Mouse (Mus musculus) ovary, adult 2 months (tissue): ENCODE data around the gene Izumo1. TPM values are rescaled to one million over a fixed set of nuclear protein-coding genes. Genes with fewer than 3 reads are reported as not detected.

ENCODE experiments used
- polyA plus RNA-seq: library from polyadenylated mRNA; depleted of rRNA; stranded (reverse); fragments of >200 nt; gene quantifications from 2 replicates; pipeline ENCODE4 v1.2.3, GENCODE M21; 2012; rRNA removed

The Izumo1 gene
- 0.38 and 0.40 TPM in 2 replicates for polyA plus RNA-seq

GRCm38 (mm10) chr7:45621443-45621842 lies at the start of gene Izumo1:
Gene Izumo1, plus strand, starts transcription at chr7:45621811.

GRCm38 (mm10) chr7:45617042-45617695 lies 4.4 kb upstream of the Izumo1 start, which contains the start of gene Fut1:
Gene Fut1, plus strand, starts transcription at chr7:45617289.

GRCm38 (mm10) chr7:45627261-45627660 lies 5.7 kb downstream of the Izumo1 start, which contains the start of gene Rasip1:
Gene Rasip1, plus strand, starts transcription at chr7:45627488.

GRCm38 (mm10) chr7:45639561-45640027 lies 18.0 kb downstream of the Izumo1 start, which contains the start of gene Mamstr:
Gene Mamstr, plus strand, starts transcription at chr7:45639977.

GRCm38 (mm10) chr7:45666161-45666560 lies 44.5 kb downstream of the Izumo1 start, which contains the start of gene Fut2:
Gene Fut2, minus strand, starts transcription at chr7:45666394.

Other genes with a start within 250 kb of the Izumo1 start
- 271 and 341 TPM in 2 replicates for gene Snrnp70, start 226.1 kb upstream of the Izumo1 start, polyA plus RNA-seq
- 0.28 and 0.36 TPM in 2 replicates for gene Kcna7, start 216.2 kb upstream of the Izumo1 start, polyA plus RNA-seq
- gene Ntf5, start 208.1 kb upstream of the Izumo1 start, polyA plus RNA-seq: 3.7 and 3.9 TPM in 2 replicates
- 30.6 and 32.8 TPM in 2 replicates for gene Lhb, start 201.0 kb upstream of the Izumo1 start, polyA plus RNA-seq
- 61.3 and 69.1 TPM in 2 replicates for gene Gys1, start 187.0 kb upstream of the Izumo1 start, polyA plus RNA-seq
- gene Ruvbl2, start 183.7 kb upstream of the Izumo1 start, polyA plus RNA-seq: 136 and 158 TPM in 2 replicates
- gene Ftl1, start 161.9 kb upstream of the Izumo1 start, polyA plus RNA-seq: 3,494 and 4,463 TPM in 2 replicates
- gene Bax, start 154.9 kb upstream of the Izumo1 start, polyA plus RNA-seq: 193 and 194 TPM in 2 replicates
- gene Tulp2, start 139.9 kb upstream of the Izumo1 start, polyA plus RNA-seq: 33.8 and 34.3 TPM in 2 replicates
- not detected in 2 replicates for gene Gm45808, start 135.0 kb upstream of the Izumo1 start, polyA plus RNA-seq
- gene Dhdh, start 133.0 kb upstream of the Izumo1 start, polyA plus RNA-seq: 5.4 and 8.6 TPM in 2 replicates
- 409 and 461 TPM in 2 replicates for gene Nucb1, start 111.4 kb upstream of the Izumo1 start, polyA plus RNA-seq
- 57.1 and 60.9 TPM in 2 replicates for gene Ppp1r15a, start 95.5 kb upstream of the Izumo1 start, polyA plus RNA-seq
- 29.4 and 35.1 TPM in 2 replicates for gene Plekha4, start 95.5 kb upstream of the Izumo1 start, polyA plus RNA-seq
- gene Hsd17b14, start 66.9 kb upstream of the Izumo1 start, polyA plus RNA-seq: 1.4 and 3.4 TPM in 2 replicates
- 129 and 164 TPM in 2 replicates for gene Bcat2, start 51.7 kb upstream of the Izumo1 start, polyA plus RNA-seq
- gene Fgf21, start 6.3 kb upstream of the Izumo1 start, polyA plus RNA-seq: 0.21 and 0.23 TPM in 2 replicates
- gene Fut1, start 4.5 kb upstream of the Izumo1 start, polyA plus RNA-seq: 0.13 and 0.14 TPM in 2 replicates
- gene Rasip1, start 5.7 kb downstream of the Izumo1 start, polyA plus RNA-seq: 34.6 and 43.6 TPM in 2 replicates
- 9.0 and 9.6 TPM in 2 replicates for gene Mamstr, start 18.2 kb downstream of the Izumo1 start, polyA plus RNA-seq
- gene Fut2, start 44.6 kb downstream of the Izumo1 start, polyA plus RNA-seq: 8.6 and 9.1 TPM in 2 replicates
- gene Ntn5, start 62.2 kb downstream of the Izumo1 start, polyA plus RNA-seq: 1.6 and 2.1 TPM in 2 replicates
- gene Sec1, start 72.6 kb downstream of the Izumo1 start, polyA plus RNA-seq: 0.73 and 0.98 TPM in 2 replicates
- gene Car11, start 78.0 kb downstream of the Izumo1 start, polyA plus RNA-seq: 18.0 and 20.0 TPM in 2 replicates
- 92.6 and 115 TPM in 2 replicates for gene Dbp, start 83.3 kb downstream of the Izumo1 start, polyA plus RNA-seq
- gene Rpl18, start 93.6 kb downstream of the Izumo1 start, polyA plus RNA-seq: 1,751 and 1,782 TPM in 2 replicates
- 88.6 and 89.2 TPM in 2 replicates for gene Sphk2, start 96.2 kb downstream of the Izumo1 start, polyA plus RNA-seq
- gene Fam83e, start 99.4 kb downstream of the Izumo1 start, polyA plus RNA-seq: 1.4 and 2.3 TPM in 2 replicates
- not detected in 2 replicates for gene Spaca4, start 104.0 kb downstream of the Izumo1 start, polyA plus RNA-seq
- 14.7 and 15.5 TPM in 2 replicates for gene Lmtk3, start 161.9 kb downstream of the Izumo1 start, polyA plus RNA-seq
- 1.00 and 1.4 TPM in 2 replicates for gene Sult2b1, start 162.9 kb downstream of the Izumo1 start, polyA plus RNA-seq
- 53.4 and 103 TPM in 2 replicates for gene Cyth2, start 192.8 kb downstream of the Izumo1 start, polyA plus RNA-seq
- gene Kcnj14, start 203.0 kb downstream of the Izumo1 start, polyA plus RNA-seq: 0.96 and 1.2 TPM in 2 replicates
- gene Grwd1, start 209.1 kb downstream of the Izumo1 start, polyA plus RNA-seq: 38.0 and 40.6 TPM in 2 replicates